Mouse (Mus musculus): ENCODE data around the gene Eps15l1.

- TF ChIP-seq POLR2A (IDR thresholded peaks at IDR 0.05; ENCODE audit: borderline replicate concordance, low read depth, low read length) (no peak), CTCF (IDR thresholded peaks at IDR 0.05; ENCODE audit: low read depth, low read length) (no peak)
Observed at GRCm38 (mm10) chr8:72333429-72334143, 87.7 kb downstream of the Eps15l1 start.
